Mouse (Mus musculus): ENCODE data around the gene Nfic. TPM values are rescaled to one million over a fixed set of nuclear protein-coding genes. Genes with fewer than 3 reads are reported as not detected.
"Not testable (repeated sequence)": the region's sequence is repeated elsewhere in the genome, so short reads cannot be mapped to it uniquely, and the experiment has no call there.

The Nfic gene
- total RNA-seq, 2 experiments from 2014 or later, result 262 to 320 TPM

DNA sequence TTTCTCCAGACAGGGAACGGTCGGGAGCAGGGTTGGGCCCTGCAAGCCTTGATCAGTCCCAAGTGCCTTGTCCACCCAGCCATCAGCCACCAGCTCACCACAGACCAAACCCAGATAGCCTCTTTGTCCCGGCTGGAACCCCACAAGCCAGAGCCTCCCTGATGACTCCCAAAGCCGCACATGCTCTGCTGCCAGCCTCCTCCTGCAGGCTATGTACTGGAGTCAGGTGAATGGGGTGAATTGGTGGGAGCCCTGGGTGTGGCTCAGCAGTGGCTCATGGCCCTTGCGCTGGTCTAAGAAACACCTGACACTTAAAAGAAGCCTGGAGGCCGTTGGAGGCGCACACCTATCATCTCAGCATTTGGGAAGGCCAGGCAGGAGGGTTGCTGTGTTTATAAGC, 7.5 kb upstream of the Nfic start:
- intact Hi-C loops (cut with DNase I; ENCODE audit: low total_unique reads), result no loop called here
- DNase-seq, result no peak

DNA sequence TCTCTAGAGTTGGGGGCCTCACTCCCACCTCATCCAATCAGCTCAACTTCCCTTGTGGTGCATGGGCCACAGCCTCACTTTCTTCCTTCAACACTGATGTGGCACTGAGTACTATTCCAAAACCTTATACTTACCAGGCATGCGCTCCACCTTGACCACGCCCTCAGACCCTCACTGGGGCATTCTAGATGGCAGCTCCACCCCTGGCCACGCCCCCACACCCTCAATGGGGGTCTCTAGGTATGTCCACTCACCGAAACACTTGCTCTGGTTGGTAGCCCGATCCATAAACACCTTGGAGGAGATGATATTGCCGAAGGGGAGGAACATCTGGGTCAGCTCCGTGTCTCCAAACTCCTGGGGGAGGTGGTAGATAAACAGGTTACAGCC, 7.0 kb upstream of the Nfic start:
- intact Hi-C loops (cut with DNase I; ENCODE audit: low total_unique reads), result no loop called here
- no peak for DNase-seq

DNA sequence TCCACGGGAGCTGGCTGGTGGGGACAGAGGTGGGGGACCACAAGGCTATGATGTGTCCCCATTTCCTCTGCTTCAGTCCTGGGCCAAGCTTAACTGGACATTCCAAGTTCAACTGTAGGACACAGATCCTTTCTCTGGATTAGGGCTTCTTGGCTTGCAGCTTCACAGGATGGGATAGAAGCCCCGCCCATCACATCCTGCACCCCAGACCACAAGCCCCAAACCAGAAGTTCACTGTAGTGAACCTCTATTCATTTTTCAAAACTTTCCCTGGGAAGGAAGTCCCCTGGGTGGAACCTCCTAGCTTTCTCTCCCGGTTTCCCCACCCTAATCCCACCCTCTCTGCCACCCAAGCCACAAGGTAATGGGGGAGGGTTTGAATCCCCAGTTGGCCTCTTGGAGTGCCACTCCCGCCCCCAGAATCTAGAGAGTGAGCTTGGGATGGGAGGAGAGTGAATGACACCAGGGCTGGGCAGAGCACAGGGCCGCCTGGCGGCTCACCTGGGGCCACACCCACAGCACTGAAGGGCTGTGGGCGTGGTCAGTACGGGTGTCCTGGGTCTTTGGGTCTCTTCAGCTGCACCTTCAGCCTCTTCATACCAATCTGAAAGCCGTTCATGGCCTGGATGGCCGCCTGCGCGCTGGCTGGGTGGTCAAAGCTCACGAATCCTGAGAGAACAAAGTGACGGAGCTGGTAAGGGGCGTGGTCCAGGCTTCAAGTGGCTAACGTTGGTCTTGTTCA, 6.4 kb upstream of the Nfic start:
- intact Hi-C loops (cut with DNase I; ENCODE audit: low total_unique reads), result no loop called here
- no peak for DNase-seq

DNA sequence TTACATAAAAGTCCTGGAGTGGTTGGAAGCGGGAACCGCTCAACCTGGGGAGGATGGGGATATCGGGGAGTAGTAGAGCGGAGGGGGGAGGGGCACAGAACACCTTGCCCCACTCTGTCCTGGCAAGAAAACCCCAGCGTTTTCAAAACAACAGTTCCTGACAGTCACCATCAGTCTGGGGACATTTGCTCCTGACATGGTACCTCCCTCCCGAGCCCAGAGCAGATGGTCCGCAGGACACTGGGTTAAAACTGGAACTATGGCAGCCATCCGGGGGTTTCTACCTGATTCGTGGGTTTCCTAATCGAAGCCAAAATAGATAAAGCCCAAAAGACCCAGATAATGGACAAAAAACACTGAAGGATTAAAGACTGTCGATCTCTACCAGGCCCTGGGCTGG, 5.5 kb upstream of the Nfic start:
- no peak for DNase-seq
- intact Hi-C loops (cut with DNase I; ENCODE audit: low total_unique reads), result no loop called here

DNA sequence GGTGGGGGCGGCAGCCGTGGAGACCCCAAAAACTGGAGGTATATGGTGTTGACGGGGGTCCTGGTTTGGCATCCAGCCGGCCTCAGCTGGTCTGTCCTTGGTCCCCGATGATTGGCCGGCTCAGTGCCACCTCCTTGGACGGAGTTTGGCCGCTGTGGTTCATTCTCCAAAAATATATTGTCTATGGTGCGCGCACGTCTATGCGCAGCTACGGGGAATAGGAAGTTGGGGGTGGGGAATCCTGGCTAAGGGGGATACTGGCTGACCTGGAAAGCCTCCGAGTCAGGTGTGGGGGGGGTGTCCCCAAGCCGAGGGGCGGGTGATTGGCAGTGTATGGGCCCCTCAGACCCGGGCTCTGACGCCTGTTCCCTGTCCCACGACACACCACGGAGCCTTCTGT, 5.0 kb upstream of the Nfic start:
- intact Hi-C loops (cut with DNase I; ENCODE audit: low total_unique reads), result no loop called here
- no peak for DNase-seq

DNA sequence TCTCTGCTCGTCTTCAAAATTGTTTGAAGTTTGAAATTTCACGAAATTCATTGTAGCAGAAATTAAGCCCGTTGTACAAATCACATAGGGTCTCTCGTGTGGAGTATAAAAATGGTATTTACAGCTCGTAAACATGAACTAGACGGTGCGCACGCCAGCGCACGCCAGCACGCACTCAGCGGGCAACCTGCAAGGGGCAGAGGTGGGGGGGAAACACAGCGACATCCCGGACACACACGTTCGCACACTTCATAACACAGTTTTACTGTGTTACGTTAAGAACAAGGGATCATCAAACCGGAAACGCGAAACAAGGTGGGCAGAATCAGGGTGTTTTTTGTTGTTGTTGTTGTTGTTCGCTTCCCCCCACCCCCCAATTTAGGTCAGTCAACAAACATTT, 4.0 kb upstream of the Nfic start:
- intact Hi-C loops (cut with DNase I; ENCODE audit: low total_unique reads), result loop anchor here (10.0 kb wide), 1 partner anchor 175 kb away; no protein-coding TSS in a partner anchor
- no peak for DNase-seq

DNA sequence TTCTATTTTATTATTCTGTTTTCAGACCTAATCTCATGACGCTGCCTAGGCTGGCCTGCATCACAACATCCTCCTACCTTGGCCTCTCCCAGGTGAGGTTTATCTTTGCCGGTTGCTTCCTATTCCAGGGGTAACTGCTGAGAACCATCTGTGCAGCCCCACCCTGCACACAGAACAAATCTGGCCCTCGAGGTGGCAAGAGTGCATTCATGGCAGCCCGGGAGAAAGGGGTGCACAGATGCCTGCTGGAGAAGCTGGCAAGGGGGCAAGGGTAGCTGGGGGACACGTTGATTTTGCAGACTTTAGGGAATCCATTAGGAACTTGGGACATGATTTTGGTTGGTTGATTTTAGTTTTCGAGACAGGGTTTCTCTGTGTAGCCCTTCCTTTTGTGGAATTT, 2.8 kb upstream of the Nfic start:
- DNase-seq, result no peak
- intact Hi-C loops (cut with DNase I; ENCODE audit: low total_unique reads), result loop anchor here (10.0 kb wide), 1 partner anchor 173 kb away; no protein-coding TSS in a partner anchor

DNA sequence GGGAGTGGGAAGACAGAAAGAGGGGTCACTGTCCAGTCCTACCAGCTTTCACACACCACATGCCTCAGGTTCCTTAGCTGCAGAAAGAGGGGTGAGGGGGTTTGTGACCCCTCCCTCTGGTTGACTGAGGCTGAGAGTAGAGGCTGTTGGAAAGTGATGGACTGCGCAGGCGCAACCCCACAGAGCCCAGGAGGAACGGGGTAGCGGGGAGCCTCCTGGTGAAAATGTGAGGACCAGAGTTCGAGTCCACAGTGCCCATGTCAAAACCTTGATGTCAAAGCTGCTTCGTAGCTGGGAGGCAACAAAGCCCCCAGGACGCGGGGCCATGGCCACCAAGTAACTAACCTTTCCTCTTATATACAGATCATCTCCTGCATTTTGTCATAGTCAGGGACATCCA, 2.2 kb upstream of the Nfic start:
- intact Hi-C loops (cut with DNase I; ENCODE audit: low total_unique reads), result loop anchor here (10.0 kb wide), 1 partner anchor 173 kb away; no protein-coding TSS in a partner anchor
- DNase-seq, result no peak

DNA sequence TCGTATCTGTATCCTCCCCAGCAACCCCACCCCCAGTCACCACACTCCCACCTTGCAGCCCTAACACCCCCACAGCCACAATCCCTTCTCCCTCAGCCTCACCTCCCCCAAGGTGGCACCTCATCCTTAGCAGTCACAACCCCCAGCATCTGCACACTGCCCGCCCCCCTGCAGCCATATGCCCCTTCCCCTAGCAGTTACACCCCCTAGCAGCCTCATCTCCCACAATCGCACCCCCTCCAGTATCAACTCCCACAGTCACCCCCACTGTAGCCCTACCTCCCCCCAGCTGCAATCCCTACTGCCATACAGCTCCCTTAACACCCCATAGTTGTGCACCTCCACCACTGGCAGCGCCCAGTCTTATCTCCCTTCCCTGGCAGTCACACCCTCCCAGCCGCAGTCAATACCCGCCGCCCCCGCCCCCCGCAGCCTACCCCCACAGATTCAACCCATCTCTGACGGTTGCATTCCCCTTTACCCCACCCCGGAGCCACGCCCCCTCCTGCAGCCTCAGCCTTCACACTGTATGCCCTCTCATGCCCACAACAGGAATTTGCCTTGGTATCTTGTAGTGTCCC, 1.6 kb upstream of the Nfic start:
- no peak for DNase-seq
- intact Hi-C loops (cut with DNase I; ENCODE audit: low total_unique reads), result loop anchor here (10.0 kb wide), 1 partner anchor 172 kb away; no protein-coding TSS in a partner anchor

DNA sequence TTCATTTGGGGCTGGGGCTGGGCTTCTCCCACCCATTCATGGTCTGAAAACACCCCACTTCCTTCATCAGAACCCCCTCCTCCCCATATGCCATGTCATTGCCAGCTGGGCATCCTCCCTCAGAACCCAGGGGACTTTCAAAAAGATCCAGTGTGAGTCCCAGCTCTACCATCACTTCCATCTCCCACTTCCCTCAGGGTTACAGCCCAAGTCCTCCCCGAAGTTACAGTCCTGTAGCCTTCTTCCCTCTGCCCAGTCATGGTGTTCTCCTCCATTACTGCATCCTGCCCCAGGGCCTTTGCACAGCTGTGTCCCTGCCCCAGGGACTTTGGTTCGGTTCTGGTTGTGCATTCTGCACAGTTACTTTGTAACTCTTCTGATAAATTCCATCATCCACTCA, 1.3 kb downstream of the Nfic start:
- intact Hi-C loops (cut with DNase I; ENCODE audit: low total_unique reads), result loop anchor here (5.0 to 10.0 kb wide), 2 partner anchors 67 to 169 kb away; partner anchors contain the start of gene Gm48552
- no peak for DNase-seq

DNA sequence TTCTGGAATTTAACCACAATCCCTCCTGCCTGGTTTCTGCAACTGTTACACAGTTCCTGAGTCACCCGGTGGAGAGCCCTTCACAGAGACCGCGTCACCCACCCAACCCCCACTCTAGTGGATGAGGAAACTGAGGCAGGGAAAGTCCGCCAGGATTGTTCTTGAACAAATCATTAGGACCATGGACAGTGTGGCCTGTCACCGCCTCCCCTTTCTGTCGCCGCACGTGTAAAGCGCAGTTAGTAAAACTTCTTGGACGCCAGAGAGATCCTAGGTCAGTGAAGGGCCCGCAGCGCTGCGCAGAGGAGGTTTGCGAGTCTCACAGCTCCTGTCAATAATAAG, 2.5 kb downstream of the Nfic start:
- peak; percentile 2 for DNase-seq
- intact Hi-C loops (cut with DNase I; ENCODE audit: low total_unique reads), result loop anchor here (5.0 to 10.0 kb wide), 2 partner anchors 66 to 168 kb away; partner anchors contain the start of gene Gm48552

DNA sequence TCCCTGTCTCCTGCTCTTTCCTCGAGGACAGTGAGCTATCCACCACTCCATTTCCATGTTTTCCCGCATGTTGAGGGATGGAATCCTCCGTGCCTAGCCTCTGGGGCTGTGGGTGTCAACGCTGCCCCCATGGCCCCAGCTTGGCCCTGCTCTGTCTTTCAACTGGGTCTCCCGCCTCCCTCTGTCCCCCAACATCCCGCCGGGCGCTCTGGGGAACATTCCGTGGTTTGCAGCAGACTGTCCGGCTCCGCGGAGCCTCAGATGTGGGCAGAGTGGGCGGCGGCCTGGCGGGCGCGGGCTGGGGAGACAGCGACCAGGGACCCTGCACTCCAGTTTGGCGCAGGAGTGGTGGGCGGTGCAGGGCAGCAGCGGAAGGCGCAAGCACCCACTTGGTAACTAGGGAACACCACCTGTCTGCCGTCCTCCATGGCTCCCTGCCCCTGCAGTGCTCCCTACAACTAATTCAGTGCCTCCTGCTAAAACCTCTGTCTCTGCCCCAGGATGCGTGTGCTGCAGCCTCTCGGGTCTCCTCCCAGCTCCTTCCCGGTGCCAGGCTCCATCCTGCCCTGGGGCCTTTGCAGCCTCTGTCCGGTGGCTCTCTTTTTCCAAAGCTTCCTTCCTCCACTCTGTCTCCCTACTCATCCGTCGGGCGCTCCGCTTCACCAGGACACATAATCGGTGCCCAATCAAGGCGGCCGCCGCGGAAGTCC, 3.0 kb downstream of the Nfic start:
- intact Hi-C loops (cut with DNase I; ENCODE audit: low total_unique reads), result loop anchor here (5.0 to 10.0 kb wide), 2 partner anchors 65 to 168 kb away; partner anchors contain the start of gene Gm48552
- DNase-seq, result peak; percentile 8

DNA sequence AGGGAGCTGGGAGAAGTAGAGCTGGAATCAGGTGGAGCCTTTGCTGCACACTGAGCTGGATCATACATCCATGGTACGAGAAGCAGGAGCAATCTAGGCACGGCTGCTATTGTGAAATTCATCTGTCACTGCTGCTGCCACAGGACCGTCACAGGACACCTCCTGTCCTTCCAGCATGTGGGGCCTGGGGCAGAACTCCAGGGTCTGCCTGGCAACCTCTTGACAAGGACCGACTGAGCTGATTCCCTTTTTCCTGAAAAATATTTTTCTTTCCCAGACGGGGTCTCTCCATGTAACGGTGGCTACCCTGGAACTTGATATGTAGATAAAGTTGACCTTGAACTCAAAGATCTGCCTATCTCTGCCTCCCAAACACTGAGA, 4.1 kb downstream of the Nfic start:
- intact Hi-C loops (cut with DNase I; ENCODE audit: low total_unique reads), result loop anchor here (5.0 to 10.0 kb wide), 2 partner anchors 64 to 167 kb away; partner anchors contain the start of gene Gm48552
- no peak for DNase-seq

DNA sequence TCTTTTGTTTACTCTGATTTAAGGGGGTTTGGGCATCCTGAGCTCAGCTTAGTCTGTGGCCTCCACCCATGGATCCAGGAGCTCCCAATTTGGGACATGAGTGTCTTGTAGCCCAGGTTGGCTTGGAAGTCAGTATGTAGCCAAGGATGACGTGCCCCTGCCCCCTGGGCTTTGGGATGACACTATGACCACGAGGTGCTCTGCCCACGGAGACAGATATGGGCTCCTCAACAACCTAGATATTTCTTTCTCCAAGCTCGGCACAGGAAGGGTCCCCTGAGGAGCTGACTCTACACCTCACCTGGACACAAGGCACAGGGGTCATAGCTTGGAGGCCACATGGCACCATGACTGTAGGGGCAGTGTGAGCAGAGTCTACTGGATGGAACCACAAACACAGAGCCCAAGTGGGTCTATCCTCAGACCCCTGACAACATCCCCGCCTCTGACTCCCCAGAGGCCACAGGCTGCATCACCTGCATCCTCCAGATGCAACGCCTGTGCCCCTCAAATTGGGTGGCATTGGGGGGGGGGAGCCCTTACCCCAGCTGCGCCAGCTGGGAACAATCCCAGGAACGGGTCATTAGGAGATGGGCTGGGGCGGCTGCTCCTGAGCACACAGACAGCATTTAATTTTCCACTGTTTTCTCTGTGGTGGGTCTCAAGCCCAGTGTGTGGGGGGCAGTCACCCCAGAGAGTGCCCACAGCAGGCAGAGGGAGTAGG, 4.6 kb downstream of the Nfic start:
- intact Hi-C loops (cut with DNase I; ENCODE audit: low total_unique reads), result loop anchor here (5.0 to 10.0 kb wide), 2 partner anchors 64 to 166 kb away; partner anchors contain the start of gene Gm48552
- DNase-seq, result peak; percentile 3

DNA sequence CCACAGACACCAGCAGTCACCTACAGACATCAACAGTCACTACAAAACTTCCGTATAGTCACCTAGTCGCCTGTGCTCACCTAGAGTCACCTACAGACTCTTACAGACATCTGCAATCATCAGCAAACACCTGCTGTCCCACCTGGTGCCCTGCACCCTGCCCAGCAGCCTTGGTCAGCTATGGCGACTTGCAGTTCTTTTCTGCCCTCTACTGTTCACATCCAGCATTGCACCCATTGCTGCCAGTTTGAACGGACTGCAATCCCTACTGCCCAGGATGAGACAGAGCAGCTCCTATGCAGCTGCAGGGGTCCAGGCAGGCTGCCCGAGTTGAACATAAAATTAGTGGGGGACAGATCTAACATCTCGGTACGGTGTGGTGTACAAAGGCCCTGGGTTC, 5.3 kb downstream of the Nfic start:
- DNase-seq, result peak; percentile 83
- intact Hi-C loops (cut with DNase I; ENCODE audit: low total_unique reads), result loop anchor here (5.0 to 10.0 kb wide), 2 partner anchors 63 to 165 kb away; partner anchors contain the start of gene Gm48552

DNA sequence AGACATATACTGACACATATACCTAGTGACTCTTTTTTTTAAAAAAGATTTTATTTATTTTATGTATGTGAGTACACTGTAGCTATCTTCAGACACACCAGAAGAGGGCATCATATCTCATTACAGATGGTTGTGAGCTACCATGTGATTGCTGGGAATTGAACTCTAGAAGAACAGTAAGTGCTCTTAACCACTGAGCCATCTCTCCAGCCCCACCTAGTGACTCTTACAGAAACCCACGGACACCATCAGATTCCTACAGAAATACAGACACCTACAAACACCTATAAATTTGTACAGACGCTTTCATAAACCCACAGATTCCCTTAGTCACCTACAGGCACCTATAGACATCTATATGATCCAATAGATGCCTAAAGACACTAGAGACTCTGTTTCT, 9.9 kb downstream of the Nfic start:
- intact Hi-C loops (cut with DNase I; ENCODE audit: low total_unique reads); DNase-seq: not testable (repeated sequence)

DNA sequence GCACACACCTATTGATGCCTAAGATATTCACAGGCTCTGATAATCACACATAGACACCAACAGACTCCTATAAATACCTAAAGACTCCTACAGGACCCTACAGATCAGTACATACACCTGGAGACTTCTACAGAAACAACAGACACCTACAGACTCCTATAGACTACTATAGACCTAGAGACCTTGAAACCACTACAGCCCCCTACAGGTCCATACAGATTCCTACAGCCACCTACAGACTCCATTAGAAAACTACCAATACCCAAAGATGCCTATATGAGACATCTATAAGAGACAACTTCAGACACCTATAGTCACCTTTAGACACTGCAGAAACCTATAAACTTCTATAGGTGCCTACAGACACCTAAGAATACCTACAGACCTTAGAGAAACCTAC, 14.4 kb downstream of the Nfic start:
- intact Hi-C loops (cut with DNase I; ENCODE audit: low total_unique reads), result no loop called here
- no peak for DNase-seq

DNA sequence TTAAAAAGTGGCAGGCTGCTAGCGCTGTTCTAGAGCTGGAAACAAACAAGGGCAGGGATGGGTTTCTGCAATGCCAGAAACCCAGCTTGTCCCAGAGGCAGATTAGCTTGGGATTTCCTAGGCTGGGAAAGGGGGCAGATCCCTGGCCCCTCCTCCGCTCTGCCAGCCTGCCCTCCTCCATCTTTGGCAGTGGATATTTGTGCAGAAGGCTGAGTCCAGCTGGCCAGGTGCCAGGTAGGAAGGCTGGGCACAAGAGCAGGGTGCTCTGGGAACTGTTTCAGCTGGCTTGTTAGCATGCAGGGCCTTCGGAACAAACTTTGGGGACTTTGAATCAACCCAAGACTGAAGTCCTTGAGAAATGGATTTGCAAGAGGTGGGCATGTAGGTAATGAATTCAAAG, 20.0 kb downstream of the Nfic start:
- intact Hi-C loops (cut with DNase I; ENCODE audit: low total_unique reads), result no loop called here

DNA sequence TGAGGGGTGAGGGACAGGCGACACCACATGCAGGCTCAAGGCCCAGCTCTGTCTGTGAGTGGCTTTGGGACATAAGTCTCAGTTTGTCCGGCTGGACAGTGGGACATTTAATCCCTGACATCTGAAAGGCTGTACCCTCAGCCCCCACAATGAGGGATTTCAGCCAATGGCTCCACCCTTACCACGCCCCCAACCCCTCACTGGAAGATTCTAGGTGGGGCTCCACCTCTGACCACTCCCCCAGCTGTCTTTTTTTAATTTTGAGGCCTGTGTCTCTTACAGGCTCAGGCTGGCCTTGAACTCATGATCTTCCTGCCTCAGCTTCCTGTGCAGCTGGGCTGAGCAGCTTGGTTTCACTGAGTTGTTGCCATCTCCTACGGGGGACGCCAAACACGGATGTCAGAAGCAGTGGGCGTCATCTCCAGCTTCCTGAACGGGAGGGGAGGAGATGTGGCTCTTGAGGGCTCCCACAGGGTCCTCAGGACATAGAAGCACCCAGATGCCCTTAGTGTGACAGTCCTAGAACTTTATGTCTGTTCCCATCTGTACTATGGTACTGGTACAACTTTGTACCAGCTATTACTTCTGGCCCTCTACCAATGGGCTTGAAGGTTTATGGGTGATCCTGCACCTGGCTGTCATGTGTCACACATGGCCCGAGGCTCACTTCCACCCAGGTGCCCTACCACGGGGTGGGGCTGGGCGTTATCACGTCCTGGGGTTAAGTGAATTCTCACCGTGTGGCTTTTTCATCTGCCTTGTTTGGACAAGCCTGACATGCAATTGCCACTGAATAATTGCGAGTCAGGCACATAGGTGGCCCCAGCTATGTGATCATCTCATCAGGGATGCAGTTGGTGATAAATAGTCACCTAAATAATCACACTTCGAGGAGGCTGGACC, 20.8 kb downstream of the Nfic start:
- peak; percentile 33 for DNase-seq
- intact Hi-C loops (cut with DNase I; ENCODE audit: low total_unique reads), result no loop called here

More for the DNA sequence above, 20.0 kb downstream of the Nfic start:
- DNase-seq, result peak; percentile 79

All from gastrocnemius, postnatal 14 days (tissue).